1 mouse cellular context compared by ENCODE assay signal in genomic region chr9:119974609-119975008, GRCm38 (mm10).
TF ChIP-seq lines count a peak whose summit lies in the region.

No protein-coding gene starts in this region.

TF ChIP-seq in MEL, 35 proteins besides CTCF, POLR2A, EP300 and RAD21:
- TF ChIP-seq ZNF384 (IDR thresholded peaks at IDR 0.05; ENCODE audit: low read depth, low read length) (no peak), ZKSCAN1 (IDR thresholded peaks at IDR 0.05; ENCODE audit: low read depth, low read length) (no peak), MAX (IDR thresholded peaks at IDR 0.05; ENCODE audit: low read length) (no peak), MXI1 (IDR thresholded peaks at IDR 0.05; ENCODE audit: low read depth, low read length) (no peak), TBP (IDR thresholded peaks at IDR 0.05; ENCODE audit: low read depth, low read length) (no peak), POLR2AphosphoS5 (IDR thresholded peaks at IDR 0.05; ENCODE audit: borderline replicate concordance, low read depth, low read length) (no peak), MEF2A (IDR thresholded peaks at IDR 0.05; ENCODE audit: extremely low read depth, insufficient replicate concordance, low read depth, low read length, poor library complexity, severe bottlenecking) (no peak)
